Mouse (Mus musculus) stomach, embryonic 15.5 days (tissue): Measurements from ENCODE around the gene Aff3. TPM values are rescaled to one million over a fixed set of nuclear protein-coding genes. Genes with fewer than 3 reads are reported as not detected.

Experiments
- ATAC-seq: fragments of 200-750 bp; cut with Nextera tagmentation; 2 replicates; pipeline ENCODE4 v1.8.0; 2017; ENCODE audit warnings: low read depth, moderate number of reproducible peaks, moderate TSS enrichment; ENCODE audit not compliant: insufficient read depth, low FRiP score
- H3K27ac ChIP-seq: fragments of 300-500 bp; sonication (generic); 2 replicates; pipeline ENCODE4 v1.5.1; 2015; ENCODE audit warnings: mild to moderate bottlenecking, inconsistent platforms
- H3K27me3 ChIP-seq: fragments of 300-500 bp; sonication (generic); replicated peaks from 2 replicates; pipeline ENCODE4 v1.6.1; 2015; ENCODE audit warnings: inconsistent platforms
- H3K36me3 ChIP-seq: fragments of 300-500 bp; sonication (generic); 2 replicates; pipeline ENCODE4 v1.6.1; 2015; ENCODE audit warnings: inconsistent platforms
- H3K4me1 ChIP-seq: fragments of 300-500 bp; sonication (generic); 2 replicates; pipeline ENCODE4 v1.6.1; 2015; ENCODE audit warnings: inconsistent platforms
- H3K4me2 ChIP-seq: fragments of 300-500 bp; sonication (generic); 2 replicates; pipeline ENCODE4 v1.6.1; 2015; ENCODE audit warnings: mild to moderate bottlenecking, inconsistent platforms
- H3K4me3 ChIP-seq: fragments of 300-500 bp; sonication (generic); replicated peaks from 2 replicates; pipeline ENCODE4 v1.5.1; 2015; ENCODE audit warnings: inconsistent platforms
- H3K9ac ChIP-seq: fragments of 300-500 bp; sonication (generic); 2 replicates; pipeline ENCODE4 v1.6.1; 2015; ENCODE audit warnings: inconsistent platforms
- H3K9me3 ChIP-seq: fragments of 300-500 bp; sonication (generic); 2 replicates; pipeline ENCODE4 v1.6.1; 2016; ENCODE audit warnings: inconsistent platforms
- WGBS: fragments of 180-500 bp; shearing (Covaris S2); methylation state at CpG from one replicate; pipeline ENCODE4 v1.1.7; 2015; 5-methylcytosine and 5-hydroxymethylcytosine counted together
- polyA plus RNA-seq: library from polyadenylated mRNA; unstranded; fragments of >200 nt; fragmentation: Nextera tagmentation; extraction: Ambion mirVana; gene quantifications from 2 replicates; pipeline ENCODE4 v1.2.1, GENCODE M21; 2015

Aff3 gene
- polyA plus RNA-seq, 1 experiment from 2014 or later, result 9.9 TPM

- Histone ChIP-seq H3K9me3 (no peaks in the 10 kb centered on the region), H3K27me3 (no peaks in the 10 kb centered on the region), H3K4me2 (no peak overlapping the region), H3K27ac (no peak overlapping the region), H3K36me3 (no peaks in the 10 kb centered on the region), H3K9ac (no peak overlapping the region), H3K4me3 (no peak overlapping the region), H3K4me1 (peaks cover 6% of the 10 kb centered on the region; the same call in 1 of the 2 replicates)
- no peak for ATAC-seq
- WGBS, result 66% methylated on average over 5 of the region's 5 CpGs
Observed at GRCm38 (mm10) chr1:38671019-38671418, 6.3 kb upstream of the Aff3 start.

- no peak for ATAC-seq
- 88% methylated on average over 10 of the region's 10 CpGs for whole genome bisulfite sequencing
- Histone ChIP-seq H3K9ac (no peak overlapping the region), H3K4me1 (peaks cover 8% of the 10 kb centered on the region; the same call in 1 of the 2 replicates), H3K36me3 (no peaks in the 10 kb centered on the region), H3K27me3 (no peaks in the 10 kb centered on the region), H3K4me3 (no peak overlapping the region), H3K9me3 (no peaks in the 10 kb centered on the region), H3K27ac (no peak overlapping the region), H3K4me2 (no peak overlapping the region)
Observed at GRCm38 (mm10) chr1:38668327-38668726, 3.6 kb upstream of the Aff3 start.

GRCm38 (mm10) chr1:38667892-38668291, 3.1 kb upstream of the Aff3 start:
- H3K27me3 ChIP-seq, result no peaks in the 10 kb centered on the region
- H3K36me3 ChIP-seq, result no peaks in the 10 kb centered on the region
- no peak overlapping the region for H3K9ac ChIP-seq
- no peak overlapping the region for H3K4me3 ChIP-seq
- no peaks in the 10 kb centered on the region for H3K9me3 ChIP-seq
- no peak overlapping the region for H3K27ac ChIP-seq
- peaks cover 8% of the 10 kb centered on the region; the same call in 1 of the 2 replicates for H3K4me1 ChIP-seq
- 74% methylated on average over 9 of the region's 9 CpGs for WGBS
- no peak overlapping the region for H3K4me2 ChIP-seq
- ATAC-seq, result no peak

GRCm38 (mm10) chr1:38666766-38667118, 2.0 kb upstream of the Aff3 start:
- H3K27me3 ChIP-seq, result no peaks in the 10 kb centered on the region
- no peaks in the 10 kb centered on the region for H3K36me3 ChIP-seq
- peaks cover 8% of the 10 kb centered on the region; the same call in 1 of the 2 replicates for H3K4me1 ChIP-seq
- H3K4me2 ChIP-seq, result peak overlapping the region; percentile 4; the same call in 1 of the 2 replicates
- H3K9me3 ChIP-seq, result no peaks in the 10 kb centered on the region
- peak overlapping the region; percentile 71 for H3K27ac ChIP-seq
- no peak overlapping the region for H3K9ac ChIP-seq
- 43% methylated on average over 10 of the region's 10 CpGs for WGBS
- H3K4me3 ChIP-seq, result no peak overlapping the region
- no peak for ATAC-seq

- H3K9ac ChIP-seq, result no peak overlapping the region
- WGBS, result 52% methylated on average over 5 of the region's 5 CpGs
- H3K36me3 ChIP-seq, result no peaks in the 10 kb centered on the region
- no peaks in the 10 kb centered on the region for H3K9me3 ChIP-seq
- H3K27me3 ChIP-seq, result no peaks in the 10 kb centered on the region
- H3K4me2 ChIP-seq, result peak overlapping the region; percentile 4; the same call in 1 of the 2 replicates
- peaks cover 8% of the 10 kb centered on the region; the same call in 1 of the 2 replicates for H3K4me1 ChIP-seq
- H3K4me3 ChIP-seq, result no peak overlapping the region
- peak overlapping the region; percentile 71 for H3K27ac ChIP-seq
- peak; percentile 71 for ATAC-seq
Observed at GRCm38 (mm10) chr1:38666111-38666765, 1.5 kb upstream of the Aff3 start.

GRCm38 (mm10) chr1:38665611-38666010, 856 bp upstream of the Aff3 start:
- H3K4me1 ChIP-seq, result peaks cover 8% of the 10 kb centered on the region; the same call in 1 of the 2 replicates
- H3K4me2 ChIP-seq, result no peak overlapping the region
- no peak overlapping the region for H3K9ac ChIP-seq
- no peaks in the 10 kb centered on the region for H3K27me3 ChIP-seq
- H3K36me3 ChIP-seq, result no peaks in the 10 kb centered on the region
- WGBS, result 71% methylated on average over 1 of the region's 1 CpGs
- no peaks in the 10 kb centered on the region for H3K9me3 ChIP-seq
- H3K27ac ChIP-seq, result peak overlapping the region; percentile 71; the same call in 1 of the 2 replicates
- no peak for ATAC-seq
- H3K4me3 ChIP-seq, result no peak overlapping the region

GRCm38 (mm10) chr1:38664261-38664660, 494 bp downstream of the Aff3 start:
- Histone ChIP-seq H3K4me3 (no peak overlapping the region), H3K4me2 (no peak overlapping the region), H3K4me1 (peaks cover 8% of the 10 kb centered on the region; the same call in 1 of the 2 replicates), H3K27me3 (no peaks in the 10 kb centered on the region), H3K36me3 (no peaks in the 10 kb centered on the region), H3K9ac (no peak overlapping the region), H3K9me3 (no peaks in the 10 kb centered on the region), H3K27ac (no peak overlapping the region)
- WGBS, result 89% methylated on average over 4 of the region's 4 CpGs
- ATAC-seq, result no peak

GRCm38 (mm10) chr1:38662616-38663193, 2.0 kb downstream of the Aff3 start:
- Histone ChIP-seq H3K4me2 (no peak overlapping the region), H3K9me3 (no peaks in the 10 kb centered on the region), H3K4me1 (peaks cover 8% of the 10 kb centered on the region; the same call in 1 of the 2 replicates), H3K4me3 (no peak overlapping the region), H3K36me3 (no peaks in the 10 kb centered on the region), H3K27me3 (no peaks in the 10 kb centered on the region), H3K27ac (no peak overlapping the region), H3K9ac (no peak overlapping the region)
- WGBS, result 71% methylated on average over 3 of the region's 3 CpGs
- ATAC-seq, result no peak

- Histone ChIP-seq H3K9me3 (no peaks in the 10 kb centered on the region), H3K27ac (no peak overlapping the region), H3K4me2 (no peak overlapping the region), H3K9ac (no peak overlapping the region), H3K27me3 (no peaks in the 10 kb centered on the region), H3K4me1 (no peaks in the 10 kb centered on the region), H3K36me3 (no peaks in the 10 kb centered on the region), H3K4me3 (no peak overlapping the region)
- 87% methylated on average over 4 of the region's 4 CpGs for WGBS
- no peak for ATAC-seq
Observed at GRCm38 (mm10) chr1:38658933-38659553, 5.7 kb downstream of the Aff3 start.

- no peak overlapping the region for H3K4me2 ChIP-seq
- no peaks in the 10 kb centered on the region for H3K4me1 ChIP-seq
- no peak overlapping the region for H3K27ac ChIP-seq
- H3K36me3 ChIP-seq, result no peaks in the 10 kb centered on the region
- no peaks in the 10 kb centered on the region for H3K27me3 ChIP-seq
- H3K9me3 ChIP-seq, result no peaks in the 10 kb centered on the region
- no peak overlapping the region for H3K4me3 ChIP-seq
- no peak for ATAC-seq
- H3K9ac ChIP-seq, result no peak overlapping the region
- 85% methylated on average over 9 of the region's 9 CpGs for WGBS
Observed at GRCm38 (mm10) chr1:38658376-38658775, 6.4 kb downstream of the Aff3 start.

GRCm38 (mm10) chr1:38657606-38658005, 7.1 kb downstream of the Aff3 start:
- Histone ChIP-seq H3K4me2 (no peak overlapping the region), H3K36me3 (no peaks in the 10 kb centered on the region), H3K9ac (no peak overlapping the region), H3K4me3 (no peak overlapping the region), H3K4me1 (no peaks in the 10 kb centered on the region), H3K27ac (no peak overlapping the region), H3K27me3 (no peaks in the 10 kb centered on the region), H3K9me3 (no peaks in the 10 kb centered on the region)
- no peak for ATAC-seq
- 58% methylated on average over 7 of the region's 7 CpGs for WGBS

- H3K36me3 ChIP-seq, result no peaks in the 10 kb centered on the region
- H3K4me1 ChIP-seq, result no peaks in the 10 kb centered on the region
- no peak overlapping the region for H3K27ac ChIP-seq
- no peak overlapping the region for H3K4me3 ChIP-seq
- no peak for ATAC-seq
- WGBS, result 90% methylated on average over 5 of the region's 5 CpGs
- H3K27me3 ChIP-seq, result no peaks in the 10 kb centered on the region
- H3K9ac ChIP-seq, result no peak overlapping the region
- H3K4me2 ChIP-seq, result no peak overlapping the region
- no peaks in the 10 kb centered on the region for H3K9me3 ChIP-seq
Observed at GRCm38 (mm10) chr1:38654981-38655540, 9.7 kb downstream of the Aff3 start.
